Mouse (Mus musculus): Measurements from ENCODE around the gene Gpr161. TPM values are rescaled to one million over a fixed set of nuclear protein-coding genes. Genes with fewer than 3 reads are reported as not detected.

Gpr161 gene
- 2.8 and 3.0 TPM in 2 replicates for polyA plus RNA-seq (2012; rRNA removed)

DNA sequence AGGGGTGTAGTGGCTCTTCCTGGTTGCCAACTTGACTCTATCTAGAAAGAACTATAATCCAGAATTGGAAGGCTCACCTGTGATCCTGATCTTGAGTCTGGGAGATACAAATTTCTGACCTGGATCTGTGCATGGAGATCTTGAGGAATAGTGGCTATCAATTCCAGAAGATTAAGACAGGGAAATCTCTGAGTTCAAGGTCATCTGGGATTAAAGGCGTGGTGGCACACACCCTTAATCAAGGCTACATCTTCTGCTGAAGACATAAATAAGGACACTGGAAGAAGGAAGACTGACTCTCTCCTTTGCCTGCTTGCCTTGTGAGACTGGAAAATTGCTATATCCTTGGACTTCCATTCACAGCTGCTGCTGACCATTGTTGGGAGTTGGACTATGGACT, at the start of gene Gpr161:
TSS of gene Gpr161 (plus strand) at position 301 of the 400 bp plus-strand sequence.
- DNase-seq = no peak
- H3K4me3 ChIP-seq (replicated peaks; ENCODE audit: extremely low read depth, low read depth, low read length) = no peak within 1 kb of the TSS
- peaks cover 2% of the 10 kb centered on the region; the same call in 1 of the 2 replicates for H3K4me1 ChIP-seq (ENCODE audit: control insufficient read depth, insufficient read depth, low read length)
- WGBS = 88% methylated on average over 1 of the region's 1 CpGs
- no peak for TF ChIP-seq CTCF (IDR thresholded peaks at IDR 0.05; ENCODE audit: insufficient read depth, low read length)
- TF ChIP-seq POLR2A (IDR thresholded peaks at IDR 0.05; ENCODE audit: borderline replicate concordance, extremely low read depth, low read depth, low read length) = no peak

DNA sequence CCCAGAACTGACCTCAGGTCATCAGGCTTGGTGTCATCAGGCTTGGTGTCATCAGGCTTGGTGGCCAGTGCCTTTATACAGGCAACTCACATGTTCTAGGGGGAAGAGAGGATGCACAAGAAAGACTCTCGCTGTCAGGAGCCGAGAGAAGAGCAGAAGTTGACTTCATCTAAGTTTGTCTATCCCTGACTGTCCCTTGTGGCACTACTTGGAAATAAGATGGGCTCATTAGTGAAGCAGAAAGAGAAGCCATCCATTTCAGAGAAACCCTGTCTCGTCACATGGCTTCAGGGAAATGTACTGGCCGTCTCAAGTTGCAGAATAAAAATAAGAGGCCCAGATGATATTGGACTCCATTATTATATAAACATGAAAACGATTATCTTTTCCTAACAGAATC, 49.0 kb upstream of the Gpr161 start:
- Histone ChIP-seq H3K4me1 (ENCODE audit: control insufficient read depth, insufficient read depth, low read length) (no peaks in the 10 kb centered on the region), H3K4me3 (replicated peaks; ENCODE audit: extremely low read depth, low read depth, low read length) (no peak overlapping the region)
- no peak for TF ChIP-seq CTCF (IDR thresholded peaks at IDR 0.05; ENCODE audit: insufficient read depth, low read length)
- TF ChIP-seq POLR2A (IDR thresholded peaks at IDR 0.05; ENCODE audit: borderline replicate concordance, extremely low read depth, low read depth, low read length) = no peak
- no peak for DNase-seq
- WGBS = 69% methylated on average over 5 of the region's 5 CpGs

DNA sequence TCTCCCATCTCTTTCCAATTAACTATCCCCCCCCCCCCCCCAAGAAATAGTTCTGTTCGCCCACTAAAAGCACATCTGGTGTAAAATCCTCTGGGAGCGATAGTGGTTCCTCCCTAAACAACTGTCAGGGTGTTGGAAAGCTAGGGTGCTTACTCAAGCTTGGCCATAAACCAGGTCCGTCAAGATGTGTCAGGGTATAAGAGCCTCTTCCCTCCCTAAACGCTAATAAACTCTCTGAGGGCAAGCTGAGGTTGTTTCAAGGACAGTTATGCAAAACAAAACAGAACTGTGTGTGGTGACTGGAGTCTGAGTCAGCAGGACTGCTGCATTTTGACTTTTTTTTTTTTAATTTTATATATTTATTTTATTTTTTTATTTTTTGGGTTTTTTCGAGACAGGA, 48.5 kb upstream of the Gpr161 start:
- DNase-seq = no peak
- Histone ChIP-seq H3K4me3 (replicated peaks; ENCODE audit: extremely low read depth, low read depth, low read length) (no peak overlapping the region), H3K4me1 (ENCODE audit: control insufficient read depth, insufficient read depth, low read length) (no peaks in the 10 kb centered on the region)
- TF ChIP-seq POLR2A (IDR thresholded peaks at IDR 0.05; ENCODE audit: borderline replicate concordance, extremely low read depth, low read depth, low read length) (no peak), CTCF (IDR thresholded peaks at IDR 0.05; ENCODE audit: insufficient read depth, low read length) (no peak)
- 65% methylated on average over 5 of the region's 5 CpGs for WGBS

DNA sequence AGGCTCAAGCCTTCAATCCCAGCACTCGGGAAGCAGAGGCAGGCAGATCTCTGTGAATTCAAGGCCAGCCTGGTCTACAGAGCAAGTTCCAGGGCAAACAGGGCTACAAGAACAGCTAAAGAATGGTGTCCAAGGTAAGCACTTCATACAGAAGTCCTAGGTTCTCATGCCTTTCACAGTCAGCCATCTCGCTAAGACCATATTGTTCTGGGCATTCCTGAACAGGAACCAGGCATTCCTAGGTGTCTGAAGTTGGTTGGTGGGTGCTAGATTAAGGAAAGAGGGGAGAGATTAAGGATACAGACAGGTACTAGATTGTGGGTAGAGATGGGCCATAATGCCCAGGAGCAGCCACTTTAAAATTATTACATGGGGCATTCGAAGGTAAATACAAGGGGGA, 47.8 kb upstream of the Gpr161 start:
- no peak overlapping the region for H3K4me3 ChIP-seq (replicated peaks; ENCODE audit: extremely low read depth, low read depth, low read length)
- DNase-seq = no peak
- H3K4me1 ChIP-seq (ENCODE audit: control insufficient read depth, insufficient read depth, low read length) = no peaks in the 10 kb centered on the region
- no peak for TF ChIP-seq CTCF (IDR thresholded peaks at IDR 0.05; ENCODE audit: insufficient read depth, low read length)
- no peak for TF ChIP-seq POLR2A (IDR thresholded peaks at IDR 0.05; ENCODE audit: borderline replicate concordance, extremely low read depth, low read depth, low read length)
- 91% methylated on average over 3 of the region's 3 CpGs for WGBS

DNA sequence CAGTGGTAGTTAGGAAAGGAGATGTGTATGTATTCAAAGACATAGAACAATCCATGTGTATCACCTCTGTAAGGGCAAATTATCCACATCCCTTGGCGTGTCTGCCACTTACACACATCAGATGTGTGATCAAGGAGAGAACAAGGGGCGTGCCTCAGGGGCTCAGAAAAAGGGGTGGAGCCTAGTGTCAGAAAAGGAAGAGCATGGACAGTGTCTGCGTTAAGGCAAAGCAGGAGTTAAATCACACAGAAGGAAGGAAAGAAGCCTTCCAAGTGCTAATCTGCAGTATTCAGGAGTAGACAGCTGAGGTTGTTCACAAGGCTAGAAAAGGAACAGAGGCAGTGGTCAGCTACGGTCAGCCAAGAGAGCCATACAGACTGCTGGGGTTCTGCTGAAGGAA, 46.7 kb upstream of the Gpr161 start:
- 54% methylated on average over 4 of the region's 4 CpGs for WGBS
- TF ChIP-seq POLR2A (IDR thresholded peaks at IDR 0.05; ENCODE audit: borderline replicate concordance, extremely low read depth, low read depth, low read length) = no peak
- TF ChIP-seq CTCF (IDR thresholded peaks at IDR 0.05; ENCODE audit: insufficient read depth, low read length) = no peak
- DNase-seq = no peak

DNA sequence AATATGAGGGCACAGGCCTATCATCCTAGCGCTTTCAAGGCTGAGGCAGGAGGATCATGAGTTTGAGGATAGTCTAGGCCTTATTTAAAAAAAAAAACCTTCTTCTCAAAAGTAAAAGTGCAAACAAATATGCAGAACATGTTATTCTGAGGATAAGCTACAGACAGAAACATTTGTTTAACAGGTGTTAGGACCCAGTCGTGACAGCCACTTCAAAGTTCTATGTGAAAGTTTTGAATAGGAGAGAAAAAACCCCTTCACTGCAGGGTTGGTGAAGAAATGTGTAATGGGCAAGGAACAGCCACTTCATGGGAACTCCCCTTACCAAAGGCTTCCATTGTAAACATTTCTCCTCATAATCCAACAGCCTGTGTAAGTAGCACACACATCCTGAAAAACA, 45.0 kb upstream of the Gpr161 start:
- TF ChIP-seq CTCF (IDR thresholded peaks at IDR 0.05; ENCODE audit: insufficient read depth, low read length) = no peak
- DNase-seq = no peak
- Histone ChIP-seq H3K4me3 (replicated peaks; ENCODE audit: extremely low read depth, low read depth, low read length) (no peak overlapping the region), H3K4me1 (ENCODE audit: control insufficient read depth, insufficient read depth, low read length) (no peaks in the 10 kb centered on the region)
- WGBS = 76% methylated on average over 2 of the region's 2 CpGs

More for the DNA sequence above, 46.7 kb upstream of the Gpr161 start:
- no peaks in the 10 kb centered on the region for H3K4me1 ChIP-seq (ENCODE audit: control insufficient read depth, insufficient read depth, low read length)
- H3K4me3 ChIP-seq (replicated peaks; ENCODE audit: extremely low read depth, low read depth, low read length) = no peak overlapping the region

- peak; percentile 58 for DNase-seq
- H3K4me1 ChIP-seq (ENCODE audit: control insufficient read depth, insufficient read depth, low read length) = no peaks in the 10 kb centered on the region
- TF ChIP-seq POLR2A (IDR thresholded peaks at IDR 0.05; ENCODE audit: borderline replicate concordance, extremely low read depth, low read depth, low read length) (no peak), CTCF (IDR thresholded peaks at IDR 0.05; ENCODE audit: insufficient read depth, low read length) (peak; percentile 68)
- peak overlapping the region; percentile 13 for H3K4me3 ChIP-seq (replicated peaks; ENCODE audit: extremely low read depth, low read depth, low read length)
- WGBS = 47% methylated on average over 11 of the region's 11 CpGs
Observed at GRCm38 (mm10) chr1:165252027-165252671, 43.4 kb upstream of the Gpr161 start.

- H3K4me1 ChIP-seq (ENCODE audit: control insufficient read depth, insufficient read depth, low read length) = no peaks in the 10 kb centered on the region
- no peak for TF ChIP-seq CTCF (IDR thresholded peaks at IDR 0.05; ENCODE audit: insufficient read depth, low read length)
- TF ChIP-seq POLR2A (IDR thresholded peaks at IDR 0.05; ENCODE audit: borderline replicate concordance, extremely low read depth, low read depth, low read length) = no peak
- no peak for DNase-seq
- 75% methylated on average over 6 of the region's 6 CpGs for WGBS
- H3K4me3 ChIP-seq (replicated peaks; ENCODE audit: extremely low read depth, low read depth, low read length) = no peak overlapping the region
Observed at GRCm38 (mm10) chr1:165274946-165275345, 20.6 kb upstream of the Gpr161 start.

GRCm38 (mm10) chr1:165280741-165281140, 14.8 kb upstream of the Gpr161 start:
- Histone ChIP-seq H3K4me3 (replicated peaks; ENCODE audit: extremely low read depth, low read depth, low read length) (no peak overlapping the region), H3K4me1 (ENCODE audit: control insufficient read depth, insufficient read depth, low read length) (no peaks in the 10 kb centered on the region)
- 56% methylated on average over 10 of the region's 10 CpGs for WGBS
- no peak for DNase-seq
- TF ChIP-seq POLR2A (IDR thresholded peaks at IDR 0.05; ENCODE audit: borderline replicate concordance, extremely low read depth, low read depth, low read length) (no peak), CTCF (IDR thresholded peaks at IDR 0.05; ENCODE audit: insufficient read depth, low read length) (no peak)
